Mouse (Mus musculus) cerebellum, postnatal 25 days (tissue): ENCODE results near the gene Uchl5.

Source experiments
- DNase-seq, 2 experiments: peaks; one replicate each; pipeline ENCODE4 v3.0.0; 2021; ENCODE audit warnings: mixed read lengths in 2 of 2

Uchl5 gene

GRCm38 (mm10) chr1:143809062-143809461 is 32.0 kb downstream of the Uchl5 start:
- DNase-seq: no peak

DNA sequence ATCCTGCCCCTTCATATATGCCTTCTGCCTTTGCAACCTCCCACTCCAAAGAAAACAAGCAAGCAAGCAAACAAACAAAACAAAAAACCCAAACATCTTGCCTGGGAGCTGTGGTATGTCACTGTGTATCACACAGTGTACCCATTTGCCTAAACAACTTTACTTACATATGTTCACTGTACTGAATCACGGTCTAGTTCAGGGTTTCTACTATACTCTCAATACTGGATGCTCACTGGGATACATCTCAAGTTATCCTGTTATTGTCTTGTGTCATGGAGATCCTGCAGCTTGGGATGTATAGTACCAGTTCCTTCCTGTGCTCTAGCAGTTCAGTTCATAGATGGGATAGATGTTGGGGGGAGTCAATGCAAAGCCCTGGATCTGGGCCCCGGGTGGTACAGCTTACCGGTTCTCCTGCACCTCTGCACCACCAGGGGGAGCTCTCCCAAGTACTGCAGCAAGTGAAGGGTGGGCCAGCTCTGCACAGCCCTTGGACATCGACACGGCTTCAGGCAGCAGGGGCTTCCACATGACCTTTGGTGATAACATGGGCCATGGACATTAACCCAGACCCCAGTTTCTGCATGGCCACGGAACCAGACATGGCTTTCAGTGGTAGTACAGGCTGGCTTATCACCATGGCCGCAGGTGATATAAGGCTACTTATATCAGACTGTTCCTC is 36.7 kb downstream of the Uchl5 start:
- DNase-seq: peak; percentile 73 to 84

- DNase-seq: no peak
Observed at GRCm38 (mm10) chr1:143820096-143820877, 43.2 kb downstream of the Uchl5 start.

DNA sequence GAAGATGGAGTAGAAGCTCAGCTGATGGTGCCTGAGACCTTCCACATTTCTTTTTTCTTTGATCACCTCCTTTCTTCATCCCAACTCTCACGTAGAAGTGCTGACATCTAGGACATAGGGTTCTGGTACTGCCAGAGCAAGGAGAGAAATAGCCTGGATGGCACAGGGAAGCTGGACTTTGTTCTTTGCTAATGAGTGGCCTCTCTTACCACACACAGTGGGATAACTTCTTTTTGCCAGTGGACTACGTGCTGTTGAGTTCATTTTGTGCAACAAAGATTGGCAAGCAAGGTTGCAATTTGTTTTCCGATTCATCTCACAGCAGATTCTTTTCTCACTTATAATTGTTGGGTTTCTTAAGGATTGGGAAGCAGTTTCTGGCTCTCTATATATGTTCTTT is 45.6 kb downstream of the Uchl5 start:
- DNase-seq: no peak

- no peak for DNase-seq
Observed at GRCm38 (mm10) chr1:143830713-143831112, 53.6 kb downstream of the Uchl5 start.

DNA sequence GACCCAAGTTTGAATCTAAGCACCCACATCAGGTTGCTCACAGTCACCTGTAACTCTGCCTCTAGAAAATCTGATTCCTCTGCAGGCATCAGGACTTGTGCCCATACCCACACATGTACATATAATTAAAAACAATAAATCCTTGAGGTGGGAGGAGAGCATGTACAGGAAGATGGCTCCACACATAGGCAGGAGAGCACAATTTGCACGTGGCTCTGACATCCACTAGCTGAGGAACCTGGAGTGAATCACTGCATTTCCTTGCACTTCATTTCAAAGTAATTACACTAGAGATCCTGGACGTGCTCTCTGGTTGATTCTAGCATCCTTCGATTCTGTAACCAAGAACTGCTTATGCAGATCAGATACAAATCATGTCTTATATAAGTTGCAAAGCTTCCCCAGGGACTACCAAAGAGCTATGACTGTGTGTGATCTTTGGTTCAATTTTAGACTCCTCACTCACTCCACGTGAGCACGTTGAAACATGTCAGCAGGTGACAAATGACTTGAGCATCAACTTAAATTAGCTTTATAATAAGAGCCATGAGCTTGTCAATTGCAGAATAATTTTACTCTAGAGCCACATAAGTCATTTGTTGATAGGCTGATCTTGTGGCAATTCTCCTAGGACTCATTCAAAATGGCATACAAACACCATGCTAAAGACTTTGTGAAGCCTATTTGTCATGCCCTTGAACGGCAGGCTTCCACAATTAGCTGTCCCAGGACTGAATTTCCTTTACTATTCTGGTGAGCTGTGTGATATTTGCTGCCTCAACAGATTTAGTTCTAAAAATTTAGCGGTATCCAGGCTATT is 59.5 kb downstream of the Uchl5 start:
- DNase-seq: no peak

DNA sequence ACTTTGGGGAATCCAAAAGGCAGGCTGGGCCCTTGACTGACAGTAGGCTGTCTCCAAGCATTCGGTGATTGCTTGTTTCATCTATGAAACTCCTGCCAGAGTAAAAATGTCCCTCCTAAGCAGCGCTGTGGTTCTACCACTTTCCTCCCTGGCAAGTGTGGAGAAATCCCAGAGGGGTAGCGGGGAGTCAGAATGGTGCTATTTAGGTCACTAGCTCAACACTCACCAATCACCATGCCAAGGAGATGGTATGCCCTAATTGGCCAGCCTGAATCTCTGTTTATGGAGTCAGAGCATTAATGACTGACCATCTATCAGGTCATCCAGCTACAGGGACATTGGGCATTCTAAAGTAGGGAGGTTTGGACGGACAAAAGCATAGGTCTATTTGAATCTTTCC is 60.6 kb downstream of the Uchl5 start:
- no peak for DNase-seq

DNA sequence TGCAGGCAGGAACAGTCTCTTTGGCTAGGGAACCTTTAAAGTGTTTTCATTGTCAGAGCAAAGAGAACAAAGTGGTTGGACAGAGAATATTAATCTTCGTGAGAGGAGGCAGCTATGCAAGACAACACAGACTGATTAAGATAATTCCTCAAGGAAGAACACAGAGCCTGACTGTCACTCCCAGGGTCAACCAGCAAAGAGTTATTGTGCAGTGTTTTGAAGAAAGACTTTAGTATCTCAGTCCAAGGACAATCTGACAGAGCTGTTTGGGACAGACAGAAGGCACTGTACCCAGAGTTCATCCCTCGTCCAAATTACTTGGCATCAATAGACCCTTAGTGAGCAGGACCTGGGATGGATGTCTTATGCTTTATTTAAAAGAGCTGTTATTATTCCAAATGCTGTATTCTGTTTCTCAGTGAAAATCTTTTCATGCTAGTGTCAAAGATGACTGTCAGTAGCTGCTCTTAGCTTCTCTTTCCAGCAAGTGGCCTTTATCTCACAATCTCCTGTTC is 61.9 kb downstream of the Uchl5 start:
- no peak for DNase-seq

GRCm38 (mm10) chr1:143852329-143852728 is 75.3 kb downstream of the Uchl5 start:
- no peak for DNase-seq

DNA sequence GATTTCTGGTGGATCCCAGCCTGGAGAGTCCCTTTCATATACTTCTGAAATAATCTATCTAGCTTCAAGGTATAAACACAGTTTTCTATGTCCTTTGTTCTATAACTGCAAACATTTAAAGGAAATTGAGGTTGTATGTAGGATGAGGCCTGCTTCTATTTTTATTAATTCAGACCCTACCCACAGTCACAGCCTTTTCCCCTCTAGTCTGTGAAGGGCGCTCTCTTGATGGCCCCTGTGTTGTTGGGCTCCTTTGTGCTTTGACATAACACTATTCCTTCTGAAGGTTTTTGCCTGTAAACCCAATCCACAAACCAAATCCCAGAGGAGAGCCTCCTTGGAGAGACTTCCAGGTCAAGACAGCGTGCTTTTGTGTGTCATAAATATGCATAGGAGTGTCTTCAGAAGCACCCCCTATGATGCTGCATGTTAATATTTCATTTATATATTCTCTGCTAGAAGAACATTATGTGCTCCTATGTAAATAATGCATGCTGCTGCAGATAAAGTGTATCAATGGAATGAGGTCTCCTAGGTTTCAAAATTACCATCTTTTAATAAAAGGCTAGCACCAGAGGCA is 75.8 kb downstream of the Uchl5 start:
- no peak for DNase-seq

DNA sequence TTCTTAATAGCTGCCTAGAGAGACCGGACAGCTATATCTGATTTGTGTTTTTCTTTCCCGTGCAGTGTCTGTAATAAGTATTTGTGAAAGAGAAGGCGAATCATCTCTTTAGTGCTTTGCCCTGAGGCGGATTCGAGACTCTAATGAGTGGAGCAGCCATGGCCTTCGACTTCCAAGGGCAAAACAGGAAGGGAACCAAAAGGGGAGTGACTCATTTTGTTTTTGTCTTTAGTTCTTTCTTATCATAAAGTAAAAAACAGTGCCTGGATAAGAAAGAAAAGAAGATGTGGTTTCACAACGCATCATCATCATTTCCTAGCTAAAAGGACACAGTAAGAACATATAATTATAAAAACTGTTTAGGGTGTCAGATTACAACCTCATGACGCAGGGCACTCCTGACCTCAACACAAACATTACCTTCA is 76.6 kb downstream of the Uchl5 start:
- DNase-seq: no peak

GRCm38 (mm10) chr1:143855706-143856105 is 78.6 kb downstream of the Uchl5 start:
- DNase-seq: no peak
